Mouse (Mus musculus) neutrophil, adult 5-6 weeks (primary cell): ENCODE results near the gene Syt5. TPM values are rescaled to one million over a fixed set of nuclear protein-coding genes. Genes with fewer than 3 reads are reported as not detected.
"Not testable (repeated sequence)": the region's sequence is repeated elsewhere in the genome, so short reads cannot be mapped to it uniquely, and the experiment has no call there.

Experiments used
- ATAC-seq: fragments of 151-379, 151-347 bp; 2 replicates; pipeline ENCODE4 v1.8.0; 2017; ENCODE audit warnings: mild to moderate bottlenecking, moderate TSS enrichment; ENCODE audit not compliant: insufficient number of reproducible peaks, poor library complexity, low FRiP score, severe bottlenecking; ENCODE audit errors: extremely low read depth
- total RNA-seq: library from RNA; stranded (forward); fragments of 200-1000 nt; gene quantifications from 2 replicates; pipeline ENCODE4 v1.2.3, GENCODE M21; 2017

The Syt5 gene
- total RNA-seq = not detected in 2 replicates

GRCm38 (mm10) chr7:4547221-4547641 lies at the start of gene Syt5:
Gene Syt5 (minus strand): TSS chr7:4547541.
- no peak for ATAC-seq

- not testable (repeated sequence) for ATAC-seq
Measured at GRCm38 (mm10) chr7:4597046-4597445, 49.7 kb upstream of the Syt5 start.

- not testable (repeated sequence) for ATAC-seq
Measured at GRCm38 (mm10) chr7:4581481-4581880, 34.1 kb upstream of the Syt5 start.

- not testable (repeated sequence) for ATAC-seq
Measured at GRCm38 (mm10) chr7:4572361-4572760, 25.0 kb upstream of the Syt5 start.

GRCm38 (mm10) chr7:4562660-4563059 lies 15.3 kb upstream of the Syt5 start:
- no peak for ATAC-seq

GRCm38 (mm10) chr7:4557167-4557560 lies 9.8 kb upstream of the Syt5 start:
- ATAC-seq = no peak

GRCm38 (mm10) chr7:4556256-4557166 lies 9.2 kb upstream of the Syt5 start:
- ATAC-seq = peak; percentile 97

- ATAC-seq = no peak
Measured at GRCm38 (mm10) chr7:4546591-4547131, 680 bp downstream of the Syt5 start.

GRCm38 (mm10) chr7:4546050-4546449 lies 1.3 kb downstream of the Syt5 start:
- ATAC-seq = no peak

GRCm38 (mm10) chr7:4542013-4542412 lies 5.3 kb downstream of the Syt5 start:
- ATAC-seq = no peak

GRCm38 (mm10) chr7:4541344-4541743 lies 6.0 kb downstream of the Syt5 start:
- no peak for ATAC-seq

- ATAC-seq = no peak
Measured at GRCm38 (mm10) chr7:4539019-4539418, 8.3 kb downstream of the Syt5 start.

- no peak for ATAC-seq
Measured at GRCm38 (mm10) chr7:4537181-4537580, 10.2 kb downstream of the Syt5 start.

- no peak for ATAC-seq
Measured at GRCm38 (mm10) chr7:4536369-4536768, 11.0 kb downstream of the Syt5 start.

GRCm38 (mm10) chr7:4532005-4532729 lies 15.2 kb downstream of the Syt5 start, which contains the start of gene Dnaaf3:
Gene Dnaaf3 (minus strand): TSS chr7:4532453.
- ATAC-seq = no peak

GRCm38 (mm10) chr7:4530166-4530565 lies 17.2 kb downstream of the Syt5 start:
- not testable (repeated sequence) for ATAC-seq

GRCm38 (mm10) chr7:4527302-4527689 lies 20.0 kb downstream of the Syt5 start:
- ATAC-seq = no peak

- peak; percentile 90 for ATAC-seq
Measured at GRCm38 (mm10) chr7:4526341-4527301, 20.7 kb downstream of the Syt5 start.
